Mouse (Mus musculus) cortical plate, adult 2 months (tissue): ENCODE measurements at regions not wholly inside any gene's neighbourhood (a gene's known extent, or its start where the extent isn't known, plus 50 kb on each side); places are given as distances from the start of the nearest gene placed in this dataset.

Source experiments
- H3K27ac ChIP-seq: fragments of 200-500 bp; 2 replicates; pipeline ENCODE4 v1.5.1; 2012; ENCODE audit warnings: low read length, control low read depth, inconsistent platforms; ENCODE audit not compliant: insufficient read depth
- H3K4me1 ChIP-seq: fragments of 200-500 bp; 2 replicates; pipeline ENCODE4 v1.6.1; 2011; ENCODE audit warnings: low read length; ENCODE audit not compliant: control insufficient read depth, insufficient read depth
- H3K4me3 ChIP-seq: fragments of 200-500 bp; 2 replicates; pipeline ENCODE4 v1.5.1; 2011; ENCODE audit warnings: mild to moderate bottlenecking, low read length, control low read depth; ENCODE audit not compliant: insufficient read depth
- CTCF ChIP-seq: fragments of 200-500 bp; IDR thresholded peaks from 2 replicates; pipeline ENCODE4 v1.5.1; 2011; ENCODE audit warnings: mild to moderate bottlenecking, control low read depth, low read length; ENCODE audit not compliant: insufficient read depth; ENCODE audit errors: extremely low read depth
- POLR2A ChIP-seq: fragments of 200-500 bp; IDR thresholded peaks from 2 replicates; pipeline ENCODE4 v1.6.1; 2011; ENCODE audit warnings: mild to moderate bottlenecking, low read length, control low read depth; ENCODE audit not compliant: insufficient read depth; ENCODE audit errors: extremely low read depth

DNA sequence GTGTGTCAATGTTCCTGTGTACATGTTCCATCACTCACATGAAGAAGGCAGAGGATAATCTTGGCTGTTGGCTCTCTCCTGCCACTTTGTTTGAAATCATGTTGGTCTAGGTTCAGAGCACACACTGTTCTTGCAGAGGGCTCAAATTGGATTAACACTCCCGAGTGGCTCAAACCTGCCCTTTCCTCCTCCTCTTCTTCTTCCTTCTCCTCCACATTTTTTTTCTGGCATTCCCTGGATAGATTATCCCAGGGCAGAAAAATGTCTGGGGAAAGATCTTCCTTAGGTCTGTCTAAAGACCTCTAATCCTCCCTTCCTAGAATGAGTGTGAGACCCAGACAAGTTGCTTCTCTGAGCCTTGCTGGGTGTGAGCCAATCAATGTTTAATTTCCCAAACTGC, 594.4 kb upstream of the 3110018I06Rik start:
- Histone ChIP-seq H3K27ac (no peak overlapping the region), H3K4me3 (no peak overlapping the region), H3K4me1 (peaks cover 2% of the 10 kb centered on the region)
- TF ChIP-seq POLR2A = no peak
- no peak for TF ChIP-seq CTCF

DNA sequence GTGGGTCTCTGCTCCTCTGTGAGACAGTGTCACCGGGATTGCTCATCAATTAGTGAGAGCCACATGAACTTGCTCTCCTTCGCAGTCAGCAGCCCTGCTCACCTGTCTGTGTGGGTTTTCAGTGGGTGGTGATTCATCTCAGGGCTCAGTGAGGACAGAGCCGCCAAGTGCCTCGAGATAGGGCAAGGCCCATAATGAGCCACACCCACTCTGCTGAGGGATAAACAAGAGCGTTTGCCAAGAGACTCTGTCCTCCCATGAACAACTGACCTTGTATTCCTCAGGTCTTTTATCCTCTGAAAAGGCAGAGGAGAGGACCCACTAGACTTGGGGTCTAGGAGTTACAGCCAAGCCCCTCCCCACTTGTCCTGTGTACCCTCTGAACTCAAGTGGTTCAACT, 584.2 kb upstream of the 3110018I06Rik start:
- no peak overlapping the region for H3K4me3 ChIP-seq
- no peaks in the 10 kb centered on the region for H3K4me1 ChIP-seq
- TF ChIP-seq POLR2A (no peak), CTCF (no peak)

DNA sequence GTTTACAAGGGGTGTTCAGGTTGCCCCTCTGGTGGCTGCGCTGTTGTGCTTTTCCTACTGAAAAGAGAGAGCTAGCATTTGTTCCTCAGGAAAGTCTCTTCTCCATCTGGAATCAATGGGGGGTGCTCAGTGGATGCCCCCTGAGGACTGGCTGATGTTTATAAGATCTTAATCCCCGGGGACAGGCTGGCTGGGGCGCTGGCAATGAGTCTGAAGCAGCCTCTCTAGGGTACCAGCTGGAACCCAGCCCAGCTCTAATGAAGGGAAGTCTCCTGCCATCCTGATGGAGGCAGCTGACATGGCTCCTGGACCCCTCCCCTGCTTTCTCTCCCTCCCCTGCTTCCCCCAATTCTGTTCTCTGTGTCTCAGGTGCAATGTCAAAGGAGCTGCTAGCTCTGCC, 575.6 kb upstream of the 3110018I06Rik start:
- TF ChIP-seq POLR2A = no peak
- no peak for TF ChIP-seq CTCF
- no peak overlapping the region for H3K27ac ChIP-seq
- H3K4me3 ChIP-seq = no peak overlapping the region
- no peaks in the 10 kb centered on the region for H3K4me1 ChIP-seq

More for the DNA sequence above, 584.2 kb upstream of the 3110018I06Rik start:
- H3K27ac ChIP-seq = no peak overlapping the region

DNA sequence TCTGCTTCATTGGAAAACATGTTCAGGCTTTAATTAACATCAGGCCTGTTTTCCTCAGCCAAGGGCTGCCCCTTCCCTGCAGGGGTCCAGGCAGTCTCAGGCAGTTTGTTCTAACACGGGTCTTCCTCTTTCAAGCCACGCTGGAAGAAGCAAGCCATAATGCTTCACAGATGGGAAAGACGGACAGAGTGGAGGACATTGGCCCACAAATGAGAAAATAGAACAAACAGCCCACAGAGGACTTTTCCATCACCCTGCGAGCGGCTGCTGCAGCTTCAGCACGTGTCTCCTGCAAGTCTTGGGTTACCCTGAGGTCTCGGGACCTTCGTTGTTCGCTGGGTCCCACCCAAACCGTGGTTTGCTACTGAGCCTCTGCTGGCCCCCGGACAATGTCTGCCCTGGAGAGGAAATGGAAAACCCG, 565.9 kb upstream of the 3110018I06Rik start:
- Histone ChIP-seq H3K27ac (no peak overlapping the region), H3K4me3 (no peak overlapping the region), H3K4me1 (no peaks in the 10 kb centered on the region)
- TF ChIP-seq POLR2A (no peak), CTCF (no peak)

DNA sequence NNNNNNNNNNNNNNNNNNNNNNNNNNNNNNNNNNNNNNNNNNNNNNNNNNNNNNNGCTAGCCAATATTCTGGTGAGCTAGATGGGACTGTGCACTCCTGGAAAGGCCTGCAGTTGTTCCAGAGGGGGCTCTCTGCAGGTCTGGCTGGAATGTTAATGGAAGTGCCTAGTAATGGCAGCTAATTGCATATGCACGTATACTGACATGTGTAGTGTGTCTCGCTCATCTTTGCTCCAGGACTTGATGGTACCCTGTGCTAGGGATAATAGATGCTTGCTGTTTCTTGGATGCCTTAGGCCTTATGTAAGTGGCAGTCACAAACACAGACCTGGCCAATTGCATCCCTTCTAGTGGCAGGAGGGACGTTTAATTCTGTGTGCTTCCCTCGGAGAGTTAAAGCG, 560.0 kb upstream of the 3110018I06Rik start:
- Histone ChIP-seq H3K27ac (no peak overlapping the region), H3K4me1 (no peaks in the 10 kb centered on the region), H3K4me3 (no peak overlapping the region)
- TF ChIP-seq CTCF (no peak), POLR2A (no peak)

DNA sequence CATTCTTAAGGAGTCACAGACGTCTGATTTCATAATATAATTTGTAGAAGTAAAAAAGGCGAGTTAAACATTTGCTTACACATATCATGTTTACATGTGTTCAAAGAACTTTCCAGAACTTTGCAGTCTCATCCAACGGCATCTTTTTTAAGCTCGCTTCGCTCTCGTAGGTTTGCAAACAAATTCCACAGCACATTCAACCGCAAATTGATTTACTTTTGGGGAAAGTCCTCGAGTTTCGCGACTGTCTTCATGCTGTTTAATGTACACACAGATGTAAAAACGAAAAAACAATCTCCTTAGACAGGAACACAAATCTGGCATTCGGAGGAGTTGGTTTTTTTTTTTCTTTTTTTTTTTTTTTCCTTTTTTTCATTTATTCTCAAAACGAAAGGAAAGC, 559.3 kb upstream of the 3110018I06Rik start:
- TF ChIP-seq CTCF (no peak), POLR2A (no peak)
- Histone ChIP-seq H3K27ac (no peak overlapping the region), H3K4me3 (no peak overlapping the region), H3K4me1 (no peaks in the 10 kb centered on the region)

DNA sequence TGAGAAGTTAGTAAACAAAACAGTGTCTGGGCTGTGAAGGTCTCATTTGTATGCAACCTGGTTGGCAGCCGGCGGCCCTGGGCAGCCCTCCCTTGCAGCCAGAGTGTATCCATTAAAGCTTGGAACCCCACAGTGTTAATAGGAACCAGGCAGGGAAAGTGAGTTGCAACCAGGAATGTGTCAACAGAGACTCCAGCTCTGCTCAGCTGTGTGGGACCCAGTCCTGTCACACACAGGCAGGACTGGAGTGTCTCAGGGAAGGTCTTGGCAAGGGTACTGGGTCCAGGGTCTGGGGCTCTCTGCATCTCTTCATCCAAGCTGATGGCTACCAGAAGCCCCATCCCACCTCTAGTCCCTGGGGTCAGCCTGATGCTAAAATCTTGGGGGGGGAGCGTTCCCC, 556.8 kb upstream of the 3110018I06Rik start:
- no peak overlapping the region for H3K27ac ChIP-seq
- no peak overlapping the region for H3K4me3 ChIP-seq
- TF ChIP-seq CTCF (no peak), POLR2A (no peak)
- H3K4me1 ChIP-seq = no peaks in the 10 kb centered on the region

DNA sequence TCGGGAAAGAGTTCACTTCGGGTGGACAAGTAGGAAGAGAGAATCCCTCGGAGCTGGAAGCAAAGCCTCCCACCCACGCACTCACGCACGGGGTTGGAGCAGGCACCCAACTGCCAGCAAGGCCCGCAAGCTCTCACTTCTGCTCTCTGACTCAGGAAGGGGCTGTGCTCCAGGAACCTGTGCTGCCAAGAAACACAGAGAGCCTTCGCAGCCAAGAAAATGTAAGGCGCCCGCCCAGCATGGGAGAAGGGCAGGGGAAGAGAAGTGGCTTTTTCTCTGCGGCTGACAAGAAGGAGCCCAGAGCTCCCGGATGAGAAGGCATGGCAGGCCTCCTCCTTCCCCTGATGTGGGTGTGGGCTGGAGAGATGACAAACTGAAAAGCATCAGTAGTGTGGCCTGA, 549.1 kb upstream of the 3110018I06Rik start:
- no peaks in the 10 kb centered on the region for H3K4me1 ChIP-seq
- no peak for TF ChIP-seq CTCF
- TF ChIP-seq POLR2A = no peak
- H3K27ac ChIP-seq = no peak overlapping the region
- no peak overlapping the region for H3K4me3 ChIP-seq

DNA sequence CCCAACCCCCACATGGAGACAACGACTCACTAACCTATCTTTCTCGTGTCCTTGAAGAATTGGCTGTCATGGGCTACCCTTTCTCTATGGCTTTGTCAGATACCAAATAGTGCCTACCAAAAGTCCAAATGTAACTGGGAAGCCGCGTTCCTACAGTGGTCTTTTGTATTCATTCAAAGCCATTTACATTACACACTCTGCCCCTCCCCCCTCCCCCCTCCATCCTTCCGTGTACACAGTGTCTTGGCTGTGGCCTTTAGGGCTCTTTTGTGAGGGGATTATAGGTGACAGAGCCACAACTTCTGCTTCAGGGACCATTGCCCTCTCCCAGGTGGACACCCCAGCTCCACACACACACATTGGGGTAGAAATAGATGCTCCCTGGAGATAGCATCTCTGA, 544.6 kb upstream of the 3110018I06Rik start:
- no peak overlapping the region for H3K27ac ChIP-seq
- TF ChIP-seq POLR2A (no peak), CTCF (no peak)
- no peak overlapping the region for H3K4me3 ChIP-seq
- no peaks in the 10 kb centered on the region for H3K4me1 ChIP-seq

DNA sequence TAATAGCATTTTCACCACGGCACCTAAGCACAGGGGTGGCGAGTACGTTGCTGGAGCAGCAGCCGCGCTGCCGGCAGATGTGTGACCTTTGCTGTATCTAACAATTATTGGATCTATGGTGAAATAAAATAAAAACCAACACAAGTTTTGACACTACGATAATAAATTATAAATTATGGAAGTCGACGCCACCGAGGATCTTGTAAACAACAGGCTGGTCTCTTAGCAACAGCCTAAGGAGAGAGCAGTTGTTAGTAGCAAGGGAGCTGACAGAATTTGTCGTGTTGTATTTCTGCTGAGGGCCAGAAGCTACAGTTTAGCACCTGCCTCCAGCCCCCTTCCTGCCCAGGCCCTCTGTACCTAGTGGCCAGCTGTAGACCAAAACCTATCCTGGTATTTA, 535.8 kb upstream of the 3110018I06Rik start:
- Histone ChIP-seq H3K27ac (no peak overlapping the region), H3K4me1 (no peaks in the 10 kb centered on the region), H3K4me3 (no peak overlapping the region)
- TF ChIP-seq CTCF (no peak), POLR2A (no peak)

DNA sequence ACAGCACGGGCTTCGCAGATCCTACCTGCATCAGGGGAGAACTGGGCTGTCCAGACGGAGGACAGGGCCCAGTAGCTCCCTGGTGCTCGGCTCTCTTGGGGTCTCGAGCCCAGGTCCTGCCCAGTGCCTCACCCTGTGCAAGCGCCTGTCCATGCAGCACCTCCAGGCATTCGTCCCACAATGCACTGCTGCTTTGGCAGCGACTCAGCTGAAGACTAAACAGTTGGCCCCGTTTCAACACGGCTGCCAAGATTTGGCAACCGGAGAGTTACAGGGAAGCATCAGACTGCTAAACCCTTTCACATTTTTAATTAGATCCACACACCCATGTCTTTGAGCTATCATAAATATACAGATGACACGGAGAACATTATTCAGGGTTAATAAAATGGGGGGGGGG, 532.7 kb upstream of the 3110018I06Rik start:
- H3K4me3 ChIP-seq = no peak overlapping the region
- no peaks in the 10 kb centered on the region for H3K4me1 ChIP-seq
- no peak for TF ChIP-seq CTCF
- no peak overlapping the region for H3K27ac ChIP-seq
